11 mouse cellular contexts compared by ENCODE assay signal in genomic region chr8:12887772-12888435, GRCm38 (mm10).
"Had no signal": no experiment of that assay in that cellular context is flagged by ENCODE, and none has a peak within 500 bp of the region (broad histone marks: within the 10 kb centered on the region; RNA-seq: fewer than 3 reads in every experiment).

No protein-coding gene starts in this region.

- H3K4me1 ChIP-seq: limb, embryonic 13.5 days; midbrain, embryonic 12.5 days; neural tube, embryonic 15.5 days had no signal

- H3K9ac ChIP-seq: limb, embryonic 13.5 days; liver, embryonic 14.5 days; midbrain, embryonic 12.5 days; neural tube, embryonic 15.5 days had no signal

- H3K4me2 ChIP-seq: limb, embryonic 13.5 days; midbrain, embryonic 12.5 days; neural tube, embryonic 15.5 days had no signal

- H3K36me3 ChIP-seq: limb, embryonic 13.5 days had no signal

- DNase-seq: kidney, postnatal 14 days; left cerebral cortex, postnatal 4 days; lung, adult 18-20 months; right cerebral cortex, adult 18-20 months; thymus, postnatal 14 days had no signal

- H3K27me3 ChIP-seq: limb, embryonic 13.5 days; midbrain, embryonic 12.5 days; neural tube, embryonic 15.5 days had no signal

- H3K9me3 ChIP-seq: limb, embryonic 13.5 days; midbrain, embryonic 12.5 days; neural tube, embryonic 15.5 days had no signal

- H3K27ac ChIP-seq: limb, embryonic 13.5 days; liver, embryonic 14.5 days; midbrain, embryonic 12.5 days; neural tube, embryonic 15.5 days; stomach, postnatal 0 days had no signal

- H3K4me3 ChIP-seq: limb, embryonic 13.5 days; midbrain, embryonic 12.5 days; myocyte; neural tube, embryonic 15.5 days had no signal
